Mouse (Mus musculus) adrenal gland, adult 8-10 months (tissue): ENCODE data around the gene Tfdp2. TPM values are rescaled to one million over a fixed set of nuclear protein-coding genes. Genes with fewer than 3 reads are reported as not detected.
"Not testable (repeated sequence)": the region's sequence is repeated elsewhere in the genome, so short reads cannot be mapped to it uniquely, and the experiment has no call there.

ENCODE experiments used
- DNase-seq: peaks from one replicate; pipeline ENCODE4 v3.0.0; 2022
- total RNA-seq, 4 experiments: library from RNA; stranded (reverse); gene quantifications; 2 replicates each; pipeline ENCODE4 v1.2.4; 2022

Gene Tfdp2
- 100 to 1,000 TPM in 3 of 4 experiments, 10 to 100 TPM in 1; 86.3 to 118 (median 111) TPM for total RNA-seq

- peak; percentile 88 for DNase-seq
Measured at GRCm38 (mm10) chr9:96195885-96196622, at the start of gene Tfdp2. Gene Tfdp2, plus strand, starts transcription at chr9:96196275.

DNA sequence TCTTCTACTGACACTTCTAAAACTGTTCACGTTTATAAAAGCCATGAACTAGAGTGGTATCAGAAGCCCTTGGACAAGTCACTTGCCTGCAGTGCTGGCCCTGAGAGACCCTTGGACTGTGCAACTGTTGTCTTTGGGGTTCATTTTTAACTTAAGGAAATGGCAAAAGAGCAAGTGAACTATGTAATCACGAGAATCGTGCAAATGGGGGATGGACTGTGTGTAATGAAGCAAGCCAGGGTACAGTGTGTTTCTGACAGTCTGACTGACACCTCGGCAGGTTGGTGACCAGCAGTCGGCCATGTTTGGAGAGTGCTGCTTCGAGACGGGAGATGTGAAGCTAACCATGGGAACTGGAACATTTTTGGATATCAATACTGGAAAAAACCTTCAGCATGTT is 43.3 kb upstream of the Tfdp2 start:
- DNase-seq = no peak

DNA sequence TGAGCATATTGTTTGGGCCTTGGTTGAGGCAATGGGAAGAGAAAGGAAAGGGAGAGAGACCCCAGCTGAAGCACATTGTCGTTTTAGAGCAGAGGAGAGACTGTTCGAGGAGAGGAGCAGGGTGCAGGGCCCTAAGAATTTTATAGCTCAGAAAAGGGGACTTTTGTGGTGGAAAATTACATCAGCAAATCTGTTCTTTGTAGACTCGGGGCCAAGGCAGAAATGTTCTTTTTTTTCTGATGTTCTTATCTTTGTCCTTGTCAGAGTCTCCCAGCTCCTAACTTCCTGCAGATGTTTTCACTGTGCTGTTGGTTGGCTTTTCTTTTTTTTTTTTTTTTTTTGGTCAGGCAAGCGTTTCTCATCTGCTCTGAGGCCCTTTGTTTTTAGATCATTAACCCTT is 37.6 kb upstream of the Tfdp2 start:
- DNase-seq = no peak

- no peak for DNase-seq
Measured at GRCm38 (mm10) chr9:96159047-96159446, 37.0 kb upstream of the Tfdp2 start.

GRCm38 (mm10) chr9:96160767-96161166 is 35.3 kb upstream of the Tfdp2 start:
- DNase-seq = no peak

DNA sequence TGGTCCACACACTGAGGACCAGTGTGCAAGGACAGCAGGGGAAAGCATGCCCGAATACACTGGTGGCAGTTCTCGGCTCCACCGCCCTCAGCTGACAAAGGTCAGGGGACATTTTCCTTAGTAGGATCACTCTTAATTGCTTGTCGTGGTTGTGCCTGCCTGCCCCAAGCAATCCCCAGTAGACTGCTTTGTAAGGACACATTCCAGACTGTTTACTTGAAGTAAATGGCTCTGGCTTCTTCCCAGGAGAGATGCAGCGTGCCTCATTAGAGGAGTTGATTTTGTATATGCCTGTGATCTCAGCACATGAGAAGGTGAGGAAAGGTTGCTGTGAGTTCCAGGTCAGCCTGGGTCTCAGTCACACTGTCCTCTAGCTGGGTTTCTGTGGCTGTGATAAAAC is 33.7 kb upstream of the Tfdp2 start:
- no peak for DNase-seq

DNA sequence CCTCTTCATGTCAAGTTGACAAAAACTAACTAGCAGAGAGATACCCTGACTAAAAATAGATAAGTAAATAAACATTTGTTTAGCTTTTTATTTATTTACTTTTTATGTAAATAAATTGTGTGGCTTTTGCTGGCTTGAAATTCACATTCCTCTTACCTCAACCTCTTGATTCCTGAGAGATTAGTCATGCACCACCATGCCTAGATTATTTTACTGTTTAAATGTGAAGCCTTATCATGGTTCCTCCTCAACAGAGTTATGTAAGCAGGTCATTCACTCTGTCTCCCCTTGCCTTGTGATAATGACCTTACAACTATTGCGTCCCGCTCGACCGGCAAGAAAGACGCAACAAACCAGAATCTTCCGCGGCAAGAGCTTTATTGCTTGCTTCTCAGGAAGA is 32.6 kb upstream of the Tfdp2 start:
- DNase-seq = no peak

DNA sequence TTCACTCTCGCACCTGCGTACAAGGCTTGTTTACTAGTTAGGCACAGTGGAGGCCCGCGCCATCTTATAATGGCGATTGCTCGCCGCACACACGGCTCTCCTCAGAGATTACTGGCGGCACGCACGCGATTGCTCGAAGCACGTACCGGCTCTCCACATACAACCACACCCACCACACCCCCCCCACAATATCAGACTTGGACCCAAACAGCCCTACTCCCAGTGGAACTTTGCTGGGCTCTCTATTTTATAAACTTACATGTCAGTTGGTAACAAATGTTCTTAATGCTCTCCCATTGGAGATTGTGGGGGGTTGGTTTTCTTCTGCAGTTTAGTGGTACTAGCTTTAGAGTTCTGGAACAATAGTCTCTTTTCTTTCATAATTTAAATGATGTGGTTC is 32.1 kb upstream of the Tfdp2 start:
- not testable (repeated sequence) for DNase-seq

DNA sequence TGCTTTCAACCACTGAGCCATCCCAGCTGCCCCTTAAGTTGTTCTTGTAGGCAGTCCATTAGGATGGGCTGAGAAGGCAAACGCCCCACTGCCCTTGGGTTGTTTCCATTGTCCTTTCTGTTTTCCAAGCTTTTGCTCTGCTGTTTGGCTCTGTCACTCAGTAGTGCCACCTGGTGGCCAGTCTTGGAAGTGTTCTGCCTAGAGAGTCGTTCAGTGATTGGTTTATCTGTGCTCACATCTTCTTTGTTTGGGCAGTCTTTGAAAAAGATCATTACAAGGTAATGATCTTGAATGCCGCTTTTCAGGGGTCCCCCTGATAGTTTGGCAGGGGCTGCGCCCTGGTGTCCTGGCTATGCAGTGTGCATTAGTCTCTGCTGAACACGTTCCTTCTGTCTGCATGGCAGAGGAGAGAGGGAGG is 28.9 kb upstream of the Tfdp2 start:
- DNase-seq = peak; percentile 77

DNA sequence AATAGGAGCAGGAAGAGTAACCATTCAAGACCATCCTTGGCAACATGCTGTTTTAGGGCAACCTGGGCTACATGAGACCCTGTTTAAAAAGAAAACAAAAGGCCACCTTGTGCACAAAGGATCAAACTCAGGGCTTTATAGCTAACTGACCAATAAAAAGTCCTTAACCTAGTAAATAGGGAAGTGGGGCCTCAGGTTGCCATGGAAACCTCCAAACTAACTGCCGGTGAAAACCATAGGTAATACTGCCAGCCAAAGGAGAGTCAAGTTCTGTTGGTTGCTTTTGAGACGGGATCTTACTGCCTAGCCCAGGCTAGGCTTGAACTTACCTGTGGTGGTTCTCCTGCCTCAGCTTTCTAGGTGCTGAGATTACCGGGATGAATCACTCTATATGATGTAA is 25.5 kb upstream of the Tfdp2 start:
- no peak for DNase-seq

DNA sequence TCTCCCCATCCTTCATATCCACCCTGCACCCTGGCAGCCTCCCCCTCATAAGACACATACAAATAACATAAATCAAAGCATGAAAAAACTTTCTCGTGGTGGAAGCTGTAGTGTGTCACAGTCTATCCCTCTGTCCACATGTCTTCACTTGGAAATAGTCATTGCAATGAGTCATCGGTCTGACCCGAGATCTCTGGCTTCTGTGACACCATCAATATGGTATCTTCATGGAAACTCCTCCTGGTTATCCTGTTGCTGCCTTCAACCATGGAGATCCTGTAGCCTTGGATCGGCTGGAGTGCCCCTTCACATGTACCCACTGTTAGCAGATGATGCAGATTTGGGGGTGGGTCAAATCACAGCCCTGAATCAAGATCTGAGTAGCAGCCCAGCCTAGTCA is 11.2 kb upstream of the Tfdp2 start:
- DNase-seq = no peak

- no peak for DNase-seq
Measured at GRCm38 (mm10) chr9:96186701-96187100, 9.4 kb upstream of the Tfdp2 start.

DNA sequence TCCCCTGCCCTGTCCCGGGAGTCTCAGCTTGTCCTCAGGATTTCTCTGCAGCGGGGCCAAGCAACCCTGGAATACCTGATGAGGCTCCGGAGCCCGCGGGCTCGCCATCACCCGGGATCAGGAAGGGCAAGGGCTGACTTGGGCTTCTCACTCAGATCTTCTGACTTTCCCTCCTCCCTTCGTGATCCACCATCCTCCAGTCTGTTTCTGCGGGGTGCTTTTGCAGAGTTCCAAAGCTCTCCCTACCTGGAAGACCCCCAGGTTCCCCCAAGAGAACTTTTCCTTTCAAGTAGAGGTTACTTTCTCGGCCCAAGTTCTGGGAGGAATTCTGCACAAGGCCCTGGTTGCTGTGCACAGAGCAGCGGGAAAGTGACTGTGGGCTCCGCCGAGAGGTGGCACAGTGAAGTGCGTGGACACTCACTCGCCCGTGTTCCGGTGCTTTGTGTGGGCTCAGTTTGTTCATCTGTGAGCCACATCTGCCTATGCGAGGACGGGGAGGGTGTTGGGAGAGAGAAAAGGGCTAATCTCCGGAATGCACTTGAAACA is 634 bp downstream of the Tfdp2 start:
- peak; percentile 24 for DNase-seq

- no peak for DNase-seq
Measured at GRCm38 (mm10) chr9:96197806-96198205, 1.7 kb downstream of the Tfdp2 start.

DNA sequence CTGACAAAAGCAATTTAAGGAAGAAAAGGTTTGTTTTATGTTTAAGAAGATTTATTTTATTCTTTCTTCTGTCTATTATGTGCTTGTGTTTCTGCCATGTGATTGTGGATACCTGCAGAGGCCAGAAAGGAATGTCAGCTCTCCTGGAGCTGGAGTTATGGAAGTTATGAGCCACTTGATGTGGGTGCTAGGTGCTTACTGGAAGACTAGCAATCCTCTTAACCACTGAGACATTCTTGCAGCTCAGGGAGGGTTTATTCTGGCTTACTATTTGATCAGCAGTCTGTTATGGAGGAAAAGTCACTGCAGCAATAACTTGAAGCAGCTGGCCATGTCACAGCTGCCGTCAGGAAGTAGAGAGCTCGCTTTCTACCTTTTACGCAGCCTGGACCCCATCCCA is 7.6 kb downstream of the Tfdp2 start:
- DNase-seq = no peak

GRCm38 (mm10) chr9:96207428-96207827 is 11.4 kb downstream of the Tfdp2 start:
- no peak for DNase-seq

DNA sequence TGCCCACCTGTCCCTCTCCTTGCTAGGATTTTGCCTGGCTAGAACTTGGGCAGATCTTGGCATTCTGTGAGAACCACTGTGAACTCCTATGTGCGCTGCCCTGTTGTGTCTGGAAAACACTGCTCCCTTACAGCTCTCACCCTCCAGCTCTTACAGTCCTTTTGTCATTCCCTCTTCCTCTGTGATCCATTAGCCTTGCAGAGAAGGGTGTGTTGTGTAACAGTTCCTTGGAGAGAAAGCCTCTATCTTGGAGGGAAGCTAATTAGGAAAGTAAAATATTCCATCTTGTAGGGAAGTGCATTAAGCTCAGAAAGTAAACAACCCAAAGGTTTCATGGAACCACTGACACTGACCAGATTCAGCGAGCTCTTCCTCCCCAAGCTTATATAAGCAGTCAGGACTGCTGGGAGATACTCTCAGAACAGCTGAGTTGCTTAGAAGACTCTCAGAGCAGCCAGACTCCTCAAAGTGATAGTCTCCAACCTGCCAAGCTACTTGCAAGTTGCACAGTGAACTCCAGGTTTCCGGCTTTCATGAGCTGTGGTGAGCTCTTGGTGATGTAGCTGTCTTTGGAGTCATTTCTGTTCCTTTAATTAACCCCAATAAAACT is 17.1 kb downstream of the Tfdp2 start:
- DNase-seq = no peak

GRCm38 (mm10) chr9:96214171-96214570 is 18.1 kb downstream of the Tfdp2 start:
- DNase-seq = no peak

- DNase-seq = no peak
Measured at GRCm38 (mm10) chr9:96217299-96217698, 21.2 kb downstream of the Tfdp2 start.

- DNase-seq = no peak
Measured at GRCm38 (mm10) chr9:96217799-96218198, 21.7 kb downstream of the Tfdp2 start.

DNA sequence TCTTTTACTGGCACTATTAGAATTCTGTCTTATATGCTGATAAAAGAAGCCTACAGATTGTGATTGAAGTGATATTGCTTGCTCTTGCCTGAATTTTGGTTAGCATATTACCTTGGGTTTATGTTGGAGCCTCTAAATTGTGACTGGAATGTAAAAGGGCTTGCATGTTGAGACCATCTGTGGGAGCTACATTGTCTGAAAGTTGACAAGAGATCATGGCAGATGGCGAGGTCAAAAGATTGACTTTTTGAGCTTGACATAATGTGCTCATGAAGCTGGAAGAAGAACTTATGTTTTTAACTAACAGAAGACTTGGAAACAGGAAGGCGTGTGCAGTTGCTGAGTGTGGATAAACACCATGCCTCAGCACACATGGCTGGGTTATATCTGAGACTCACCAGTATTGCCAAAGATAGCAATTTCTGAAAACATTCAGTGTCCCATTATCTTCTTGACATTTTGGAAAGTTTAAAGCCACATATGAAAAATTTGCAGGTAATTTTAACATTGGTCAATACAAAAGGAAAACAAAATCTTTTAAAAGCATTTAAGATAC is 23.1 kb downstream of the Tfdp2 start:
- DNase-seq = no peak

- no peak for DNase-seq
Measured at GRCm38 (mm10) chr9:96220419-96220818, 24.3 kb downstream of the Tfdp2 start.

GRCm38 (mm10) chr9:96223302-96223701 is 27.2 kb downstream of the Tfdp2 start:
- no peak for DNase-seq

DNA sequence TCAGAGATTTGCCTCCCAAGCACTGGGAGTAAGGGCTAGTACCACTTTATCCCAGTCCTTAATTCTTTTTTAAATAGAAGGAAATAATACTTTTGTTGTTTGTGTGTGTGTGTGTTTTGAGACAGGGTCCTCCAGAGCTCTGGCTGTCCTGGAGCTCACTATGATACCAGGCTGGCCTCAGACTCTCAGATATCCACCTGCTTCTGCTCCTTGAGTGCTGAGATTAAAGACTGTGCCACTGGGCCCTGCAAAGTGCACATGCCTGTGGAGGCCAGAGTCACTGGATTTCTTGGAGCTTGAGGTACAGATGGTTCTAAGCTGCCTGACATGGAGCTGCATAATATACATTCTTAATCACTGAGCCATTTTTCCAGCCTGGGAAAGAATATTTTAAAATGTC is 32.2 kb downstream of the Tfdp2 start:
- DNase-seq = no peak
